Mouse (Mus musculus) liver, adult 2 months (tissue): Measurements from ENCODE around the gene Cyp3a41b.
"Not testable (repeated sequence)": the region's sequence is repeated elsewhere in the genome, so short reads cannot be mapped to it uniquely, and the experiment has no call there.

Experiments used
- CTCF ChIP-seq: fragments of 200-500 bp; IDR thresholded peaks from 2 replicates; pipeline ENCODE4 v1.5.1; 2011; ENCODE audit warnings: low read depth, low read length, control low read depth
- POLR2A ChIP-seq: fragments of 200-500 bp; IDR thresholded peaks from 2 replicates; pipeline ENCODE4 v1.6.1; 2011; ENCODE audit warnings: low read length, control low read depth; ENCODE audit not compliant: insufficient read depth; ENCODE audit errors: extremely low read depth

DNA sequence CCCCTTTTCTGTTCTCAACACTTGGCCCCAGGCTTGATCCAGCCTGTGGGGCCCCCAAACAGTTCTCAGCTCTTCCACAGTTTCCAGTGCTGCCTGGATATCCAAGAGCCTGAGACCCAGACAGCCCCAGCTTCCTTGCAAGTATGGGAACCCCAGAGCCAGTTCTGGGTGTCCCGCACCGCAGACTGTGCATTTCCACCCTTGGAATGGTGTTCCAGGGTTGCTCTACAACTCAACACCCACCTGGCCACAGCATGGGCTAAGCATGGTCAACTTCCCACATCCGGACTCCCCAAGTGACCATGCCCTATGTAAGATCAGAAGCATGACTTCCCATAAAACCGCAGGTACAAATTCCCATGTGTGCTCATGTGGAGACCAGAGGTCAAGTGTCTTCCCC lies 8.9 kb downstream of the Cyp3a41b start:
- not testable (repeated sequence) for TF ChIP-seq POLR2A, CTCF
